Mouse (Mus musculus) kidney, adult 9 months (tissue): ENCODE data around the gene 4930522H14Rik.
A peak's percentile ranks its signal among the peaks of the same experiment; 100 is the strongest.

Experiments used
- DNase-seq: peaks from one replicate; pipeline ENCODE4 v3.0.0; 2022

4930522H14Rik gene

DNA sequence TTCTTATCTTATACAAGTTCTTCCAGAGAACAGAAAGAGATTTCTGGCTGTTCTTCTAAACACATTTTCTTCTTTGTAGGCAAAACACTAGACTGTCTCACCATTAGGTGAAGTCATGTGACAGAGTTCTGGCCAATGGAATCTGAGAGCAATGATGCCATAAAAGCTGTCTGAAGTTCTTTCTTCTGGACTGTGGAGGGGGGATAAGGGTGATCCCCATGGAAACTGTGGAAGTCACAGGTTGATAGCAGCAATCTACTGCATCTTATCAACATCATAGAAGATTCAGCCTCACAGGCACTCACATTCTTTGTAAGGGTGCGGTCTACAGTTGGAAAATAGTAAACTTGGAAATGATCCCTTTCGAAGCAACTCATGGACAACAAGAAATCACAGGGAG lies at the start of gene 4930522H14Rik:
4930522H14Rik (minus strand) TSS at position 187 of the 400 bp plus-strand sequence.
- no peak for DNase-seq

DNA sequence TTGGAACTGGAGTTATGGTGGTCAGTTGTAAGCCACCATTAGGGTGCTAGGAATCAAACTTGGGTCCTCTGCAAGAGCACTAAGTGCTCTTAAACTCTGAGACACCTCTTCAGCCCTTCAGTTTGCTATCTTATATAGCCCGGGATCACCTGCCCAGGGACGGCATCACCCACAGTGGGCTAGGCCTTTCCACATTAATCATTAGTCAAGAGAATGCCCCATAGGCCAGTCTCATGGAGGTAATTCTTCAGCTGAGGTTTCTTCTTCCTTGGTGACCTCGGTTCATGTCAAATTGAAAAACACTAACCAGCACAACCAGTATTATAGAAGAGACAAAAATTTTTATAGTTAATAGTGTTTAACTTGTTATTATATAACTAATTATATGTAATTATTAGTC lies 47.3 kb upstream of the 4930522H14Rik start:
- DNase-seq: peak; percentile 69

DNA sequence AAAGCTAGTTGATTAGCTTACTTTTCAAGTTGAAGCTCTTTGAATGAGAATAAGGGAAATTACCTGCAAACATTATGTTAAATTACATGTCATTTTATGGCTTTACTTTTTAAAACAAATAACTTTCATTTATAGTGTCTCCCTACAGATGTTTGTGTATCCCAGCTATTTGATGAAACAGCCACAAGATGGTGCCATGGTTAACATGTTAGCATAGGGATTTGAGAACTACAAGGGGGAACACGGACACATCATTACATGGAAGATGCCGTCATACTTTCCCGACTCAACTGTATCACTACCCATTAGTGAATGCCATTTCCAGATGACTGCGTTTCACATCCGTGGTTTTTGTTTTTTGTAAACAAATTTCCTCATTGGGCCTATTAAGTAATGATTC lies 45.8 kb upstream of the 4930522H14Rik start:
- DNase-seq: peak; percentile 55

DNA sequence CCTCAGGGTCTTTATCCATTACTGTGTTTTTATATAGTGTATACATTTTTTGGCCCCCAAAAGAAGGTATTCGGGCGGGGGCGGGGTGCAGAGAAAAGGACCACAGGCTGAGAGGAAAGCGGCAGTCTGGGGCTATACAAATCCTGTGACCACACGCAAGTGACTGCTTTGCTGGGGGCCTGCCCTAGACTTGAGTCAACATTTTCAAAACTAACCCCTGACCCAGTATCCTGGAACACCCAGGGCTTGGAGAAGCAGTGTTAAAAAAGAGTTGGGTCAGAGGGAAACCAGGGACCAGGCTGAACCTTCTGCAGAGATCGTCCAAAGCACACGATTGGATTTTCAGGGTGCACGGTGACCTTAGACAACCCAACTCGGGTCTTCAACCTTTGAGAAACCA lies 43.7 kb upstream of the 4930522H14Rik start:
- no peak for DNase-seq

DNA sequence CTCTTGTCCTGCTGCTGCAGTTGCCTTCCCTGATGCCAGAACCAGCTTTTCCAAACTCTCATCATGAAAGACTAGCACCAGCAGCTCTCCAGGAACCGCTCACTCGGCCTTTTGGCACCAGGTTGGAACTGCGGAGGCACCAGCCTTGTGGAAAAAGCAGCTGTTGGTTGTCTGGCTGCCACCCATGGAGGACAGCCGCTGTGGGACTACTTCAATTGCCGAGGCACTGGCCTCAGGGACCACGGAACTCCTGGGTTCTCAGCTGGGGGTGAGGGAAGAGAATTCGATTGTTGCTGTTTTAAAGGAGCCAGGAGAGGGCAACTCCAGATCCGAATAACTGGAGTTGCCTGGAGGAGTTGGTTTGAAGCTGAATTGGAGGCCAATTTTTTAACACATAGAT lies 43.2 kb upstream of the 4930522H14Rik start:
- no peak for DNase-seq

DNA sequence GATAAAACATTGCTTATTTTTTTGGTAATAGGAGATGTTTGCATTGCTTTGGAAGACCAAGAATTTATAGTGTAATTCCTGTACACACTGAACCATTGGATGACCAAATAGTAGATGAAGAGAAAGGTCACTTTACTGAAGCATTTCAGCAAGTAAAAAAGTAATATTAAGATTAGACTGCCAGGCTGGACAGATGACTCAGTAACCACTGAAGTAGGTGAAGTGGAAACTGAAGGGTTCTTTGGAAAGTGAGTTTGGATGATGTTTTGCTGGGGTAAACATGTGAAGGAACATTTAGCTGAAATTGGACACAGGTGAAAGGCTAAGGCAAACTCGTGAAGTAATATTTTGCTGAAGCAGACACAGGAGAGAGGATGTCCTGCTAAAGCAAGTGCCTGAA lies 41.5 kb upstream of the 4930522H14Rik start:
- no peak for DNase-seq

DNA sequence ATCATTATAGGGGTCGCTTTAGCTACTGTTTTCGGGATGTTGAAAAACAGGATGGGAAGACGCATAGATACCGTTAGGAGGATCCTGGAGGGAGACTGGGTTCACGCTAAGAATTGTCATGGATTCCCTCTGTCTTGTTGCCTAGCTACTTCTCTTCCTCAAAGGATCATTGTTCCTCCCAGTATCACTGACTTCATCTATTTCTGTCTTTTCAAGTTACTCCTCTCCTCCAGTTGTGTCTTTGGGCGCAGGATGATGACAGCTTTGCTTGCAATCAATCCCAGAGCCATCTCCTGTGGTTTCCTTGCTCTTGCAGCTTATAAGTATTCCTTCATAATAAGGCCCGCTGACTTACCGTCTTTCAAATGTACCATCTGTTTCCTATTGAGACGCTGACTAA lies 38.3 kb upstream of the 4930522H14Rik start:
- no peak for DNase-seq

DNA sequence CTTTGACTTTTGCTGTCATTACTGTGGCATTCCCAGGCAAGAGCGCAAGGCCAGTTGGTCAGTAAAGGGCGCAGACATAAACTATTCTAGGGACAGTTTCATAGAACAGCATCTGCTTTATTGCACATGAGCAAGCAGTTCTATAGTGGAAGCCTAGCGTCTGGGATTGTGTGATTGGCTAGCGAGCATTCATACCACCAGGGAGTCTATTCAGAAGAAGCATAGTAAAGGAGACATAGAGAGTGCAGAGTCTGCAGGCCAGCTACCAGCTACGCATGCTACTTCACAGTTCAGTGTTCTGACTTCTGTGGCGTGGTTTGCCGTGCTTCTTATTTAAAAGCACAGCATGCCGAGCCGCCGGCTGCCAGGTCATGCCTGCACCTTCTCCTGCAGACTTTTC lies 37.9 kb upstream of the 4930522H14Rik start:
- DNase-seq: no peak

DNA sequence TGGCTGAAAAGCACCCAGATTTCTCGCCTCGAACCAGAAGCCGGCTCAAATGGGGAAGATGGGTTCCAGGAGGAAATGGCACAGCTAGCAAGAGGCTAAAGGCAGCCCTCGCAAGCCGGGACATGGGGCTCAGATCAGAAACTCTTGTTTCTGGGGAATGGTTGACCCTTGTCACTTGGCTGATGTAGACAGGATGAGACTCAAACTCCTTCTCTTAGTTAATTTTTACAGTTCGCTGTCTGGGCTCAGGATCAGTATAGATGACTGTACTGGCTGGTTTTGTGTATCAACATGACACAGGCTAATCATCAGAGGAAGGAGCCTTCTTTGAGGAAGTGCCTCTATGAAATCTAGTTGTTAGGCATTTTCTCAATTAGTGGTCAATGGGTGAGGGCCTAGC lies 33.6 kb upstream of the 4930522H14Rik start:
- peak; percentile 67 for DNase-seq

DNA sequence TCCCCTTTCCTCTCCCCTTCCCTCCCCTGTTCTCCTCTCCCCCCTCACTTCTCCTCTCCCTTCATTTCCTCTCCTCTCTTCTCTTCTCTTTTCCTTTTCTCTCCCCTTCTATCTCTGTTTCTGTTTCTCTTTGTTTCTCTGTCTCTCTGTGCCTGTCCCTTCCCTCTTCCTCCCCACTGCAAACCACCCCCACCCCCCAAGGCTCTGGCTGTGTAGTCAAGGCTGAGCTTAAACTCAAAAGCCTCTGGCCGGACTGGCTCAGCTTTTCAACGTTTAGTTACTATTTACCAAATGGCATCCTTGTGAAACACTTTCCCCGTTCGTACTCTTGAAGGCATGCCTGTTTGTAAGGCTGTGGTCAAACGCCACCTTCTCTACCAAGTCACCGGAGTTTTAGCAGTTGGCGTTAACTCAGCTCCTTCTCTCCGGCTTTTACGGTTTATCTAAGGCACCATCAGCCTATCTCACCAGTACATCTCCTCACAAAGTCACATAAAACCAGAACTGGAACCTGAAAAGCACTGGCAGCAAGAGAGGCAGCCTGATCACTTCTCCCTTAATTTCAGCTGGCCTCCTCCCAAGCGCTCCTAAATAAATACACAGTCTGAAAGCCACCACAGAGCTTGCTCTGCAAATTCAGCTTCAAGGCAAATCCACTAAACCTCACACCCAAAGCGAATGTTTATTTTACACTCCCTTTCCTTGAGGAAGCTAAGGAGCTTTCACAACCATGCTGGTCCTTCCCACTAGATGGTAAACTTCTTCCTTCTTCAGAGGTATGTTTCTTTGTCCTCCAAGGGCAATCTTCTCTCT lies 19.4 kb upstream of the 4930522H14Rik start:
- peak; percentile 54 for DNase-seq

DNA sequence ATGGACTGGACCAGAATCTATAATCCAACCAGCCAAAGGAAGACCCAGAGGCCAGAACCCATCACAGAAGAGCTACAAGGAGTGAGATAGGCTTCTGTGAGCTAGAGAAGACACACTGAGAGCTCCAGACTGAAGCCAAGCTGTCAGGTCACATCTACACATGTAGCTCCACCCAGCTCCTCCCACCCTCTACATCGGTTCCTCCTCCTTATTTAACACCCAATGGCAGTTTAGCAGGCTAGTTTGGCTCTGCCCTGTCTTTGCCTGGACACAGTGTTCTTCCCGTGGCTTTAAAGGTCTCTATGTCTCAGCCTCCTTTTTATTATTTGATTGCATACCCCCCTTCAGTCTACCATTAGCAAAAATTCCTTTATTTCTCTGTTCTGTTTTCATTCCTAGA lies 16.2 kb upstream of the 4930522H14Rik start:
- DNase-seq: no peak

DNA sequence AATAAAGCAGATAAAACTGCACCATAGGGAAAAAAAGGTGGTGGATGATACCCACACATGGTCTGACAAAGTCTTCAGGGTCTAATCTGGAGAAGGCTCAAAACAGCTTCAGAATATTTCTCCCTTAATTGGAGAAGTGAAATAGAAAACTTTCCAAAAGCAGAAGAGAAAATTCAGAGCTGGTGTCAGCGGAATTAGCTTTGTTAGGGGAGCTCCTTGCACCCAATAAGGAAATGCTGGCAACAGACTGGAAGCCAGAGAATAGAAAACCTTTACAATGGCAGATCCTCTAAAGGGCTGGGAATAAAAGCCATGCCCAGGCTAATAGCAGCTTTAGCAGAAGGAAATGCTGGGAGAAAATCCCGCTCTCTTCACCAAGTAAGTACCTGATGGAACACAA lies 15.4 kb upstream of the 4930522H14Rik start:
- no peak for DNase-seq

DNA sequence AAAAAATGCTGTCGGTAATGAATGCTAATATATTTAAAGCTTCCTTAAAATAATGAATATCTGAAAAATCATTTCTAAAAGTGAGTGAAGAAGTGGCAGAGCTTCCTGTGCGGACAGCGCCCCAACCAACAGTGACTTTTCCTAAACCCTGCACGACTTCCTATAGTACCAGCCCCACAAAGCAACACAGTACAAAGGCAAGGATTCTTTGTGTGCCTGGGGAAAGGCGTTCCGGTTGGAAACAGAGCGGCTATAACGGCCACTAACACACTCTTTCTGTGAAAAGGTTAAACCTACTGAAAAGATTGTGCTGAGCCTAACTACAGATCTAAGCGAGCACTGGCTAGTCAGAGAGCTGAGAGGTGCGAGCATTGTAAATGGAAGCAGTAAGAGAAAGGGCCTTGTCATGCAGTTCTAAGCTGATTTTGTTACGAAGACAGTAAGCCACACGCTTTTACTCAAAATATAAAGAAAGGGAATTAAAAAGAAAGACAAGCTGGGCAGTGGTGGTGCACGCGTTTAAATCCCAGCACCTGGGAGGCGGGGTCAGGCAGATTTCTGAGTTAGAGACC lies 766 bp downstream of the 4930522H14Rik start:
- no peak for DNase-seq

DNA sequence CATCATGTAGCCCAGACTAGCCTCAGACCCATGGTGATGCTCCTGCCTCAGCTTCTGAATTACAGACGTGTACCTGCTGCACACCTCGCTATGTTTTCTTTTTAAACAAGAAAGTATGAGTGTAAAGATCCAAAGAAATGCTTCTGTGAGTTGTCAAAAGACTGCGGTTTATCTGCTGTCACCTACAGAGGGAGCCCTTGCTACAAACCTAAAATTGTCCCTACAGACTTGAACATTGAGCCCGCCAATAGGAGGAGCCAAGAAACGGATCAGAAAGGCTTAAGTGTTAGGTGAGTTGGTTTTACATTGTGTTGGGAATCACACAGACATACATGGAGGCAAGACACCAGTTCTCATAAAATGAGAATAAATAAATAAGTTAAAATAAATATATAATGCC lies 26.2 kb downstream of the 4930522H14Rik start:
- DNase-seq: peak; percentile 83

DNA sequence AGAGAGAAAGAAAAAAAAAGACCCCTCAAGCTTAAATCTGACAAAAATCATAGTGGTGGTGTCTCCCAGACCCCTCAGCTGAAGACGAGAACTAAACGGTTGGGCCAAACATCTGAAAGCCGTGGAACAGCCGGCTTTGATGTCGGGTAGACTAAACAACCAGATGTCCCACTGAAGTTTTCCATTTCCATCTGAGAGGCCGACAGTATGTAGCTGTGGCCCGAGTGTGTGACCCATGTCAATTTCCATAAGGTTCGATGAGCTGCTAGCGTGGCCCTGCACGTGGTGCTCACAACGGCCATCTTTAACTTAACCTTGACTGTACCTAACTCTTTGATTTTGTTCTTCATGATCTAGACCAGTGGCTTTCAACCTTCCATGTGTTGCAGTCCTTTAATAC lies 32.6 kb downstream of the 4930522H14Rik start:
- DNase-seq: no peak

DNA sequence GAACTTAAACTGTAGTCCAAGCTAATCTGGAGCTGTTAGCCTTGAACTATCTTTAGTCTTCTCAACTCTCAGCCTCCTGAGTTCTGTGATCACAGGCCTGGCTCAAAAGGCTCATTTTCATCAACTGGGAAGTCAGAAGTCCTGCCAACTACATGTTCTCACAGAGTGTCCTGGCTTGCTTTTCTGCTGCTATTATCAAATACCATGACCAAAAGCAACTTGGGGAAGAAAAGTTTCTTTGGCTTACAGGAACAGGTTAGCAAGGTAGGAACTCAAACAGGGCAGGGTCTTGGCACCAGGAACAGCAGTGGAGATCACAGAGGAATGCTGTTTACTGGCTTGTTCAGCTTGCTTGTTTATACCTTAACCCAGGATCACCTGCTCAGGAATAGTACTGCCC lies 37.5 kb downstream of the 4930522H14Rik start:
- DNase-seq: peak; percentile 51

DNA sequence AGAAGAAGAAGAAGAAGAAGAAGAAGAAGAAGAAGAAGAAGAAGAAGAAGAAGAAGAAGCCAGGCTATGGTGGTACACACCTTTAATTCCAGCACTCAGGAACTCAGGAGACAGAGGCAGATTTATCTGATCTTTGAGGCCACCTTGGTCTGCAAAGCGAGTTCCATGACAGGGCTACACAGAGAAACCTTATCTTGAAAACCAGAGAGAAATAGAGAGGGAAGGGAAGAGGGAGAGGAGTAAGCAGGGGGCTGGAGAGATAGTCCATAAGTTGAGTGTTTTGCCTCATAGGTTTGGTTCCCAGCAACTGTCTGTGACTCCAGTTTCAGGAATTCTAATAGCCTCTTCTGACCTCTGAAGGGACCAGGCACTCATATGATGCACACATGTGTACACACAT lies 42.3 kb downstream of the 4930522H14Rik start:
- no peak for DNase-seq

DNA sequence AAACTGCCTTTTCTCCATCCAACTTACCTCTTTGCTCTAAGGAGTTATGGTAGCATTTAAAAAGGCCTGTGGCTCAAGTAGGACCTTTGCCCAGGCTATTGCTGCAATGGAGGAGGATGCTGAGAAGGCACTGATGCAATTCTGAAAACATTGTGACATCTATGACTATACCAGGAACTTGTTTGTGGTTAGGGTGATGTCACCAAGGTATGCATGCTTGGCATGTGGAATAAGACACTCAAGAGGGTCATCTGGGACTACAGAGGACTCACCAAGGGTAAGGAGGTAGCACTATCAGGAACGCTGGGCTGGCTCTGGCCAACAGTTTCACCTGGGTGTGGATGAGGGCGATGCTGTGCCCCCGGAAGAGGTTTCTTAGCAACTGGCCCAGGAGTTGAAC lies 46.5 kb downstream of the 4930522H14Rik start, which contains the start of gene Rnf11:
Rnf11 (minus strand) TSS at position 108 of the 400 bp plus-strand sequence.
- DNase-seq: no peak

DNA sequence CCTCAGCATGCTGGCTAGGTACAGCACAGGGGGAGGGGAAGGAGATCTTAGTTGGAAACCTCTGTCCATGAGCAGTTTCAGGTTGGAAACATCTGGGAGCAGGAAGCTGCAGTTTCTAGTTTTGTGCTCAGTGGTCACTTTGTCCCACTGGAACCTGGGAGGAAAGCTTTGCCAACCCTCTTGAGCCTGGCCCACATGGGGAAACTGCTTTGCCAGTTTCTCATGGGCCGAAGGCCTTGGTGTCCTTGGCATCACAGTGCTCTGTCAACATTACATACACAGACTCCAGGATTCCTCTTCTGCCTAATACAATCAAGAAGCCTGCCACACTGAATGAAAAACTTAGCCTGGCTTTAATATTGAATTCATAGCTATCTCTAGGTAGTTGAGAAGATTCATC lies 48.4 kb downstream of the 4930522H14Rik start:
- DNase-seq: no peak

DNA sequence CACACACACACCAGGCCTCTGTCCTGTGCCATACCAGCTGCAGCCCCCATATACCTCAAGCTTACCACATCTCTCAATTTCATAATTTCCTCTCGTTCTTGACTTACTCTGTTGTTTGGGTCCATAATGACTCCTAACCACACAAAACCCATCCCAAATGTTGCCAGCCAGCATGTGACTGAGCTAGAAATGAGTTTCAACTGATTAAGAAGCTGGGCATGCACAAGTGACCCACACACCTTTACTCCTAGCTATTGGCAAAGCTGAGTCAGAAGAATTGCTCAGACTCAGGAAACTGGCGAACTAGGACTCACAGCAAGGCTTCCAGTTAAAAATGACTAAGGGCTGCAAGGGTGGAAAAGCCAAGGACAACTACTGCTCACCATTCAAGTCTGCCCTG lies 49.7 kb downstream of the 4930522H14Rik start:
- no peak for DNase-seq

DNA sequence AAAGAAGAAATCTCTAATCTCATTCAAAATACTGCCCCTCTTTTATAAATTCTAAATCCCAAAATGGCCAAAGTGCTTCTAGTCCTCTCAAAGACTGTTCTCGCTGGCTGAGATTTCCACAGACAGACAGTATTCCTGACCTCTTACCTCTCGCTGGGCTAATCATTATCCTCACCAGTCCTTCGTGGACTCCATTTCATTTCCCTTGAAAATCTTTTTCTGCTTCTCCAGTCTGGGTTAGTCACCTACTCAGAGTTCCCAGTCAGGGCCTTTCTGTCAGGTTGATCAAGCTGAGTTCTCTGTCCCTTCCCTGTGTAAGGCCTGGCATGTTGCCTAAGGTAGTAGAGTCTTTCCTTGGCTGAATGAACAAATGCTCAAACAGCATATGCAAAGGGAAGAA lies 53.6 kb downstream of the 4930522H14Rik start:
- DNase-seq: peak; percentile 78

DNA sequence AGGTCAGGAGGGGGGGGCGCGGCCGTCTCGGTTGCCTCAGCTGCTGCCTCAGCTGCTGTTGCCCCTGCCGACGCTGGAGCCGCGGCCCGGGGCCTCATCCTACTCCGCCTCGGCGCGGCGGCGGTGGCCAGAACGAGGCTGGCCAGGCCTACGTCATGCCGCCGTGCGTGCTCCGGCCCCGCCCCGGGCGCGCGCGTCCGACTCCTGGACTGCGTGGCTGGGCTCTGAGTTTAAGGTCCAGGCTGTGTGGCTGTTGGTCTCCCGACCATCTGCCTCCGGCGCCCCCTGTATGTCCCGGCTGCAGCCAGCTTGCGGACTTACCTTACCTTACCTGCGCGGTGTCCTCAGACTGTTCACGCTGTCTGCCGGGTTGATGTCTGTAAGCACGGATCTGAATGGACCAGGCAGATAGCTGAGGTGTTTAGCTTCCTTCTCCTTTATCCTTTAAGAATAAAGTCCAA lies 54.5 kb downstream of the 4930522H14Rik start:
- DNase-seq: peak; percentile 95

DNA sequence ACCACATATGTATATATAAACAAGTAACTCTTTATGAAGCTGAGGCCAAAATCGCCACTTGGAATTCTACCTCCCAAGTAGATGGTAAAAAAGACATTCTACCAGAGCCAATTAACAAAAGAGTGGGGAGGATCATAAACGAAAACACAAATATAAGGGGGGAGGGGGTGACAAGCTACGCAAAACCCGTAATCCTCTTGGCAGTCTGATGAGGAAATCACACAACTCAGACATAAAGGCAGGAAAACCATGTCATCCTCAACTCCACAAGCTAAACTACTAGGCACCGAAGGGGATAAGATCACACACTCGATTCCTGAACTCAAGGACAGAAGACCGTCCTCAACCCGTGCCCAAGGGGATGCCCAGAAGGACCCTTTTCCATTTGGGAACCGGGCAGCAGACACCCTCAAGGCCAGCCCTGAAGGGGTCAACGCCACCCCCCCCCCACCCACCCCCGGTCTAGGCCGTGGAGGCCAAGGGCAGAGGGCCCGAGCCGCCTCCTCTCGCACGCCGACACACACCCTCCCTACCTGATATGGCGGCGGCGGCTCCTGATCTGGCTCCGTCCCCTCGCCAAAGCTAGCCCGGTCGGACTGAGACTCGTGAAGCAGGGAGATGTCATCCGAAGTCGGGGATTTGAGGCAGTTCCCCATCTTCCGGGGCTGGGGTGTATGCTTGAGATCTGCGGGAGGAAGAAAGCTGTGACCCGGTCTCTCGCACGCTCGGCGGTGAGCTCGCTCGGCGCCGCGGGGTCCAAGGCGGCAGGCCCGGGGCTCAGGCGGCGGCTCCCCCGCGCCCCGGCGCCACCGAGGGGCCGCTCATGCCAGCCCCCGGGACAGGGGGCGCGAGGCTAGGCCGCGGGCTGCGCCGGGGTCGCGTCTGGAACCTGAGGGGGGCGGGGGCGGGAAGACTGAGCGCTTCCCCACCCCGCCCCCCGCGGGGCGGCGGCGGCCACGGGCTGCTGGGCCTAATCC lies 55.2 kb downstream of the 4930522H14Rik start:
- DNase-seq: peak; percentile 51
